Mouse (Mus musculus): ENCODE measurements around the gene Cyp2d11. TPM values are rescaled to one million over a fixed set of nuclear protein-coding genes. Genes with fewer than 3 reads are reported as not detected.
"Not testable (repeated sequence)": the region's sequence is repeated elsewhere in the genome, so short reads cannot be mapped to it uniquely, and the experiment has no call there.

Gene Cyp2d11
- polyA plus RNA-seq, 1 experiment from 2014 or later: not detected

DNA sequence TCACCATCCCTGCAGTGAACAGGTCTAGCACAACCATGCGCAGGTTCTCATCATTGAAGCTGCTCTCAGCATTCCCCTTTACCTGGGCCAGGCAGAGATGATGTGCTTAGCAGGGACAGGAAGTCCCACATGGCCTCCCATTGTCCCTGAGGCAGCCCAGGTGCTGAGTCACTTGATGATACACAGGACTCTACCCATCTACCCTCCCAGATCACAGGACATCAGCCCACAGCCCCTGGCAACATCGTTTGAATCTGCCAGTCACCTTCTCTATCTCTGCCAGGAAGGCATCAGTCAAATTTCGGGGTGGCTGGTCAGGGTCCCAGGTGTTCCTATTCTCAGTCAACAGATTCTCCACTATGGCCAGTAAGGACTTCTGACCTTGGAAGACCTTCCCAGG, 10.3 kb upstream of the Cyp2d11 start:
- Histone ChIP-seq H3K27me3 (ENCODE audit: low read depth, poor library complexity, severe bottlenecking) (no peaks in the 10 kb centered on the region), H3K4me1 (no peaks in the 10 kb centered on the region), H3K9me3 (replicated peaks) (no peaks in the 10 kb centered on the region), H3K27ac (no peak overlapping the region), H3K4me3 (no peak overlapping the region), H3K36me3 (no peaks in the 10 kb centered on the region)
- no peak for DNase-seq (ENCODE audit: low spot score)
- 91% methylated on average over 3 of the region's 3 CpGs for WGBS

DNA sequence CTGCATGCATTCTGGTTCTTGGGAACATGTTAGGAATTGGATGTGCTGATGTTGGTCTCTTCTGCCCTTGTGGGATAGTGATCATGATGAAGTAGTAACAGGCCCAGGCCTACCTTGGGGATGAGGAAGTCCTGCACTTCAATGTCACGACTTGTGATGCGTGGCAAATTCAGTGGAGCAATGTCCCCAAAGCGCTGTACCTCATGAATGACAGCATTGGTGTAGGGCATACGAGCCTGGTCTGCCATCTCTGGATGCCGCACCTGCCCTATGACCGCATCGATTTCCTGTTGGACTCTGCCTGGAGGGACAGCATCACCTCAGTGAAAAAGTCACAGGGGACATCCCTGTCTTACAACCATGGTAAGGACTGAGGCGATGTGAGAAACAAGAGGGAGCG, 9.8 kb upstream of the Cyp2d11 start:
- 95% methylated on average over 9 of the region's 9 CpGs for WGBS
- Histone ChIP-seq H3K4me3 (no peak overlapping the region), H3K36me3 (no peaks in the 10 kb centered on the region), H3K27ac (no peak overlapping the region), H3K9me3 (replicated peaks) (no peaks in the 10 kb centered on the region), H3K4me1 (no peaks in the 10 kb centered on the region), H3K27me3 (ENCODE audit: low read depth, poor library complexity, severe bottlenecking) (no peaks in the 10 kb centered on the region)
- DNase-seq (ENCODE audit: low spot score): no peak

- WGBS: 89% methylated on average over 6 of the region's 6 CpGs
- H3K4me3 ChIP-seq: no peak overlapping the region
- no peaks in the 10 kb centered on the region for H3K27me3 ChIP-seq (ENCODE audit: low read depth, poor library complexity, severe bottlenecking)
- H3K4me1 ChIP-seq: no peaks in the 10 kb centered on the region
- H3K36me3 ChIP-seq: no peaks in the 10 kb centered on the region
- no peaks in the 10 kb centered on the region for H3K9me3 ChIP-seq (replicated peaks)
- DNase-seq (ENCODE audit: low spot score): no peak
- no peak overlapping the region for H3K27ac ChIP-seq
Measured at GRCm38 (mm10) chr15:82402741-82403140, 8.9 kb upstream of the Cyp2d11 start.

- no peaks in the 10 kb centered on the region for H3K4me1 ChIP-seq
Measured at GRCm38 (mm10) chr15:82402106-82402505, 8.3 kb upstream of the Cyp2d11 start.

DNA sequence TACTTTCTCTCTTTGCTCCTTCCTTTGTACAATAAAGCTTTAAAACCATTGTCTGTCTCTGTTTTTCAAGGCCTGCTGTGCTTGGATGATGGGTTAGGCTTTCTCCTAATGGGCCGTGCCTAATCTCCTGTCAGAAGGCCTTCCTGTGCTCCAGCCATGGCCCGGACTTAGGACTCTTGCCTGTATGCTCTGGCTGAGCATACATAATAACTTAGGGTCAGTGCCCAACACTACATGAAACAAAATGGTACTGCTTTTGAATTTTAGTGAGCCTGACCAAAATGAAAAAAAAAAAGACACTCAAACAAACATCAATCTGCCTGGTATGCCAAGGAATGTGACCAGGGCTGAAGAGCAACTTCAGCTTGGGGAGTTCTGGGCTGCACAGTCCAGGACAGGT, 7.7 kb upstream of the Cyp2d11 start:
- Histone ChIP-seq H3K27me3 (ENCODE audit: low read depth, poor library complexity, severe bottlenecking) (no peaks in the 10 kb centered on the region), H3K4me1 (no peaks in the 10 kb centered on the region), H3K27ac (no peak overlapping the region), H3K4me3 (no peak overlapping the region), H3K9me3 (replicated peaks) (no peaks in the 10 kb centered on the region), H3K36me3 (no peaks in the 10 kb centered on the region)
- 78% methylated on average over 2 of the region's 2 CpGs for WGBS
- DNase-seq (ENCODE audit: low spot score): no peak

More at GRCm38 (mm10) chr15:82402106-82402505, 8.3 kb upstream of the Cyp2d11 start:
- H3K4me3 ChIP-seq: no peak overlapping the region
- no peak for DNase-seq (ENCODE audit: low spot score)
- no peaks in the 10 kb centered on the region for H3K36me3 ChIP-seq
- no peaks in the 10 kb centered on the region for H3K9me3 ChIP-seq (replicated peaks)
- no peak overlapping the region for H3K27ac ChIP-seq
- H3K27me3 ChIP-seq (ENCODE audit: low read depth, poor library complexity, severe bottlenecking): no peaks in the 10 kb centered on the region

GRCm38 (mm10) chr15:82395955-82396354, 2.1 kb upstream of the Cyp2d11 start:
- not testable (repeated sequence) for H3K4me1 ChIP-seq; H3K36me3 ChIP-seq; H3K9me3 ChIP-seq (replicated peaks); H3K4me3 ChIP-seq; H3K27me3 ChIP-seq (ENCODE audit: low read depth, poor library complexity, severe bottlenecking); DNase-seq (ENCODE audit: low spot score); H3K27ac ChIP-seq
- WGBS: 85% methylated on average over 3 of the region's 3 CpGs

- not testable (repeated sequence) for H3K4me1 ChIP-seq; H3K4me3 ChIP-seq; H3K27ac ChIP-seq; H3K27me3 ChIP-seq (ENCODE audit: low read depth, poor library complexity, severe bottlenecking); H3K36me3 ChIP-seq; H3K9me3 ChIP-seq (replicated peaks); DNase-seq (ENCODE audit: low spot score)
- 92% methylated on average over 10 of the region's 10 CpGs for WGBS
Measured at GRCm38 (mm10) chr15:82389916-82390315, 3.9 kb downstream of the Cyp2d11 start.

GRCm38 (mm10) chr15:82385729-82386128, 8.1 kb downstream of the Cyp2d11 start:
- Histone ChIP-seq H3K4me1 (peaks cover 3% of the 10 kb centered on the region; the same call in 1 of the 2 replicates), H3K27ac (no peak overlapping the region), H3K27me3 (ENCODE audit: low read depth, poor library complexity, severe bottlenecking) (no peaks in the 10 kb centered on the region), H3K36me3 (no peaks in the 10 kb centered on the region), H3K9me3 (replicated peaks) (no peaks in the 10 kb centered on the region), H3K4me3 (no peak overlapping the region)
- no peak for DNase-seq (ENCODE audit: low spot score)
- WGBS: 94% methylated on average over 2 of the region's 2 CpGs

GRCm38 (mm10) chr15:82382441-82382840, 11.4 kb downstream of the Cyp2d11 start:
- Histone ChIP-seq H3K4me3 (no peak overlapping the region), H3K9me3 (replicated peaks) (no peaks in the 10 kb centered on the region), H3K36me3 (no peaks in the 10 kb centered on the region), H3K4me1 (peaks cover 19% of the 10 kb centered on the region), H3K27ac (no peak overlapping the region), H3K27me3 (ENCODE audit: low read depth, poor library complexity, severe bottlenecking) (peaks cover 13% of the 10 kb centered on the region)
- WGBS: 91% methylated on average over 2 of the region's 2 CpGs
- DNase-seq (ENCODE audit: low spot score): no peak

DNA sequence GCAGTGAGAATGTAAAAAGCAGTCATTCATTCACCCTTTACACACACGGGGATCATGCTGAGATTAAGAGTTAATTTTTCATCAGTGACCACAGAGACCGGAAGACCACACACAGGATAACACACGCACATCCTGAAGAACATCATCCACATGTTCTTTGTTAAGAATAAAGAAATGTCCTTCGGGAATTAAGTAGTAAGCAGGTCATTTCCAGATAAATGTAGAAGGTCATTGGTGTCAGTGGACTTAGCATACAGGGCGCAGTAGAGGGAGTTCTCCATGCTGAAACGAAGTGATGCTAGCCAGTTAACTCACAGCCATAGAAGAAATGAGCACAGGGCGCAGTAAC, 13.1 kb downstream of the Cyp2d11 start:
- Histone ChIP-seq H3K27ac (no peak overlapping the region), H3K27me3 (ENCODE audit: low read depth, poor library complexity, severe bottlenecking) (peaks cover 13% of the 10 kb centered on the region), H3K36me3 (no peaks in the 10 kb centered on the region), H3K4me3 (peak overlapping the region; percentile 52), H3K9me3 (replicated peaks) (no peaks in the 10 kb centered on the region), H3K4me1 (peaks cover 25% of the 10 kb centered on the region)
- WGBS: 41% methylated on average over 7 of the region's 7 CpGs
- no peak for DNase-seq (ENCODE audit: low spot score)

DNA sequence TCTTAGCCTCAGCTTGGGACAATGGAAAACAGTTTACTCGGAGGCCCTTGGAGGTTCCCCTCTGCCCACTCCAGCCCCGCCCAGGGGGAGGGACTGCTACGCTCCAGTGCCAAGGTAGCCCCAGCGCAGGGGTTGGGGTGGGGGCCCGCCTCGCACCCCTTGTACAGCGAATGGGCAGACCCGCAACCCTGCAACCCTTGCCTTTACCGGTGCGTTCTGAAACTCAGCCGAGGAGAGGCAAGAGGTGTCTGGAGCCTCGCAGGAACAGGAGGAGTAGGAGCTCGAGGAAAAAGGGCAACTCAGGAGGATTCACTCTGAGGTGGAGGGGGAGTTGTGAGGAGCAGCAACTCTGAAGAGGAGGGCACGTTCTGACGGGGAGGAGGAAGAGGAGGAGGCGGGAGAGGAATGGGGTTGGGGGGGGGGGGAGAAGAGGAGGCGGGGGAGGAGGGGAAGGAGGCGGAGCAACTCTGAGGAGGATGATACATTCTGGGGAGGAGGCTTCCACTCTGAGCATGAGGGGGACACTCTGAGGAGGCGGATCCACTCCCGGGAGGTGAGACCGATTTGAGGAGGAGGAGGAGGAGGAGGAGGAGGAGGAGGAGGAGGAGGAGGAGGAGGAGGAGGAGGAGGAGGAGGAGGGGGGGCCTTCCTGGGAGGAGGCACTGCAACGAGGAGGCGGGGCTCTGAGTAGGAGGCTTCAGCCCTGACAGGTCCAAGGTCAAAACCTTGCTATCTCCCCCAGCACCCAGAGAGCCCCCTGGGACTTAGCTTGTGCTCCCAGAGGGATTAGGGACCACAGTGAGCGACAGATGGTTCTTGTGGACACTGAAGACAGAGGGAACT, 13.7 kb downstream of the Cyp2d11 start, which contains the start of gene Cyp2d22:
Cyp2d22 (minus strand) TSS at position 390 of the 843 bp plus-strand sequence.
- H3K4me3 ChIP-seq: peak within 1 kb of the TSS; percentile 52
- H3K27me3 ChIP-seq (ENCODE audit: low read depth, poor library complexity, severe bottlenecking): peaks cover 13% of the 10 kb centered on the region
- peaks cover 25% of the 10 kb centered on the region for H3K4me1 ChIP-seq
- H3K27ac ChIP-seq: peak within 1 kb of the TSS; percentile 58
- no peaks in the 10 kb centered on the region for H3K36me3 ChIP-seq
- no peaks in the 10 kb centered on the region for H3K9me3 ChIP-seq (replicated peaks)
- WGBS: 3% methylated on average over 18 of the region's 24 CpGs
- peak; percentile 62 for DNase-seq (ENCODE audit: low spot score)

GRCm38 (mm10) chr15:82379511-82379870, 14.3 kb downstream of the Cyp2d11 start:
- no peaks in the 10 kb centered on the region for H3K9me3 ChIP-seq (replicated peaks)
- DNase-seq (ENCODE audit: low spot score): no peak
- no peaks in the 10 kb centered on the region for H3K36me3 ChIP-seq
- H3K4me1 ChIP-seq: peaks cover 25% of the 10 kb centered on the region
- H3K4me3 ChIP-seq: peak overlapping the region; percentile 52
- H3K27ac ChIP-seq: peak overlapping the region; percentile 58
- H3K27me3 ChIP-seq (ENCODE audit: low read depth, poor library complexity, severe bottlenecking): peaks cover 13% of the 10 kb centered on the region
- 13% methylated on average over 7 of the region's 7 CpGs for WGBS

DNA sequence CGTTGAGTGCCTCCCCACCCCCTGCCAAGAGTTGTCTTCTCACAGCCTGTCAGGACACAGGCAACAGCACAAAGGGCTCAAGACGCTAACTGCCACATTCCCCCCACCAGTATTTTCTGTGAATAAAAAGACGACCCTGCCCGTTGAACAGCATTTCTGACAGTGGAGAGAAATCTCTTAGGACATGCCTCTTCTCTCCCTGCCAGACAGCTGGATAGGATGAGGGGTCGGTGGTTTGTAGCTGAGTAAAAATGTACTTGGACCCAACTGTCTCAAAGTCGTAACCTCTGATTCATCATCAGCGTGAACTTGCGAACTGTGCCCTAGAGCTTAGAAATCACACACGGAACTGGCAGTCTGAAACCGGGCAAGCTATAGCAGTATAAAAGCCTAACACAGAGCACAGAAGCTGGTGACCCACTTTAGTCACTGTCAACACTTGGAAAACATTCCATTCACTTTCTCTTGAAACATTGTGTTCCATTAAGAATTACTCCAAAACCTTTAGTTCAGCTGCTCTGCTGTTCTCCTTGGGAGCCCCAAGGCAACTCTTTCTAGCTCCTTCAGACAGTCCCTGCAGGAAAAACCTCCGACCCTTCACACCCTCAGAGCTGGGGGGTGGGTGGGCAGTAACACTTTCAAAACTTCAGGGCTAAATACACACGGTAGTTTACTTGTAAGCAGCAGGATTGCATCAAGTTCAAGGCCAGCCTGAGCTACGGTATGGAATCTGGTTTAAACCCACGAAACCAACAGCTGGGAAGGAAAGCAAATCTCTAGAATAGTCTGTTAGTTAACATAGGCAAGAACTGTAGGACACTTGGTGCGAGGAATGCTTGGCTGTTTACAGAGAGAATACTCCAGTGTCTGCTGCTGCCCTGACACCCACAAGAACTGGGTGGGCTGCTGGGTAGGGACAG, 15.3 kb downstream of the Cyp2d11 start:
- Histone ChIP-seq H3K4me3 (no peak overlapping the region), H3K27me3 (ENCODE audit: low read depth, poor library complexity, severe bottlenecking) (peaks cover 13% of the 10 kb centered on the region), H3K4me1 (peaks cover 25% of the 10 kb centered on the region), H3K36me3 (no peaks in the 10 kb centered on the region), H3K27ac (no peak overlapping the region), H3K9me3 (replicated peaks) (no peaks in the 10 kb centered on the region)
- no peak for DNase-seq (ENCODE audit: low spot score)
- 57% methylated on average over 15 of the region's 15 CpGs for WGBS
